Mouse (Mus musculus) midbrain, embryonic 11.5 days (tissue): ENCODE results near the gene Pafah1b2. TPM values are rescaled to one million over a fixed set of nuclear protein-coding genes. Genes with fewer than 3 reads are reported as not detected.
A peak's percentile ranks its signal among the peaks of the same experiment; 100 is the strongest.

Source experiments
- ATAC-seq: fragments of 200-750 bp; cut with Nextera tagmentation; 2 replicates; pipeline ENCODE4 v1.8.0; 2017; ENCODE audit warnings: moderate TSS enrichment, moderate library complexity; ENCODE audit not compliant: low FRiP score
- DNase-seq: peaks from one replicate; pipeline ENCODE4 v3.0.0; 2015; ENCODE audit warnings: low spot score; ENCODE audit errors: missing footprints
- H3K27ac ChIP-seq: fragments of 300-500 bp; sonication (generic); 2 replicates; pipeline ENCODE4 v1.5.1; 2014; ENCODE audit warnings: low read depth, low read length
- H3K27me3 ChIP-seq: fragments of 300-500 bp; sonication (generic); 2 replicates; pipeline ENCODE4 v1.6.1; 2014; ENCODE audit warnings: mild to moderate bottlenecking, low read length, moderate library complexity, mixed read lengths; ENCODE audit not compliant: control insufficient read depth, insufficient read depth
- H3K36me3 ChIP-seq: fragments of 300-500 bp; sonication (generic); 2 replicates; pipeline ENCODE4 v1.6.1; 2014; ENCODE audit warnings: mild to moderate bottlenecking, low read length, moderate library complexity, mixed read lengths; ENCODE audit not compliant: control insufficient read depth, insufficient read depth
- H3K4me1 ChIP-seq: fragments of 300-500 bp; sonication (generic); 2 replicates; pipeline ENCODE4 v1.6.1; 2014; ENCODE audit warnings: low read length; ENCODE audit not compliant: control insufficient read depth, insufficient read depth
- H3K4me2 ChIP-seq: fragments of 300-500 bp; sonication (generic); 2 replicates; pipeline ENCODE4 v1.6.1; 2014; ENCODE audit warnings: mild to moderate bottlenecking, moderate library complexity
- H3K4me3 ChIP-seq: fragments of 300-500 bp; sonication (generic); 2 replicates; pipeline ENCODE4 v1.5.1; 2014; ENCODE audit warnings: low read depth, low read length
- H3K9ac ChIP-seq: fragments of 300-500 bp; sonication (generic); 2 replicates; pipeline ENCODE4 v1.6.1; 2014; ENCODE audit warnings: low read length
- H3K9me3 ChIP-seq: fragments of 300-500 bp; sonication (generic); 2 replicates; pipeline ENCODE4 v1.6.1; 2016; ENCODE audit warnings: low read length; ENCODE audit not compliant: control insufficient read depth
- WGBS: fragments of 180-500 bp; shearing (Covaris S2); extraction: QIAGEN DNeasy Blood & Tissue Kit; methylation state at CpG from one replicate; pipeline ENCODE4 v1.1.7; 2014; 5-methylcytosine and 5-hydroxymethylcytosine counted together
- polyA plus RNA-seq: library from polyadenylated mRNA; unstranded; fragments of >200 nt; fragmentation: Nextera tagmentation; extraction: Ambion mirVana; gene quantifications from 2 replicates; pipeline ENCODE4 v1.2.1, GENCODE M21; 2014

Gene Pafah1b2
- polyA plus RNA-seq, 1 experiment from 2014 or later = 274 TPM

GRCm38 (mm10) chr9:45943628-45944505, 68.6 kb downstream of the Pafah1b2 start:
- no peak overlapping the region for H3K4me3 ChIP-seq
- WGBS = 87% methylated on average over 8 of the region's 8 CpGs
- H3K9ac ChIP-seq = no peak overlapping the region
- no peak overlapping the region for H3K4me2 ChIP-seq
- H3K9me3 ChIP-seq = no peaks in the 10 kb centered on the region
- DNase-seq (no peak), ATAC-seq (no peak)
- no peaks in the 10 kb centered on the region for H3K27me3 ChIP-seq
- H3K36me3 ChIP-seq = peaks cover 7% of the 10 kb centered on the region; the same call in 1 of the 2 replicates
- no peaks in the 10 kb centered on the region for H3K4me1 ChIP-seq
- no peak overlapping the region for H3K27ac ChIP-seq

GRCm38 (mm10) chr9:45942916-45943315, 69.6 kb downstream of the Pafah1b2 start:
- Histone ChIP-seq H3K27ac (no peak overlapping the region), H3K4me2 (no peak overlapping the region), H3K36me3 (peaks cover 9% of the 10 kb centered on the region), H3K9ac (no peak overlapping the region), H3K27me3 (no peaks in the 10 kb centered on the region), H3K9me3 (no peaks in the 10 kb centered on the region), H3K4me1 (no peaks in the 10 kb centered on the region), H3K4me3 (no peak overlapping the region)
- no peak for DNase-seq
- 92% methylated on average over 8 of the region's 8 CpGs for WGBS
- ATAC-seq = no peak

- peaks cover 9% of the 10 kb centered on the region for H3K36me3 ChIP-seq
- no peak overlapping the region for H3K4me3 ChIP-seq
- H3K27ac ChIP-seq = no peak overlapping the region
- H3K9me3 ChIP-seq = no peaks in the 10 kb centered on the region
- no peak for DNase-seq
- H3K4me1 ChIP-seq = no peaks in the 10 kb centered on the region
- ATAC-seq = no peak
- H3K4me2 ChIP-seq = no peak overlapping the region
- no peak overlapping the region for H3K9ac ChIP-seq
- whole genome bisulfite sequencing = 86% methylated on average over 16 of the region's 16 CpGs
- H3K27me3 ChIP-seq = no peaks in the 10 kb centered on the region
Observed at GRCm38 (mm10) chr9:45942464-45942863, 70.0 kb downstream of the Pafah1b2 start.

GRCm38 (mm10) chr9:45941329-45941888, 71.1 kb downstream of the Pafah1b2 start:
- WGBS = 57% methylated on average over 18 of the region's 18 CpGs
- no peaks in the 10 kb centered on the region for H3K4me1 ChIP-seq
- H3K36me3 ChIP-seq = peaks cover 9% of the 10 kb centered on the region

GRCm38 (mm10) chr9:45939794-45940193, 72.7 kb downstream of the Pafah1b2 start:
- Histone ChIP-seq H3K4me2 (no peak overlapping the region), H3K9ac (no peak overlapping the region), H3K9me3 (no peaks in the 10 kb centered on the region), H3K36me3 (peaks cover 7% of the 10 kb centered on the region), H3K4me3 (no peak overlapping the region), H3K27me3 (no peaks in the 10 kb centered on the region), H3K4me1 (no peaks in the 10 kb centered on the region), H3K27ac (no peak overlapping the region)
- DNase-seq (no peak), ATAC-seq (no peak)
- WGBS = 93% methylated on average over 6 of the region's 6 CpGs

More at GRCm38 (mm10) chr9:45941329-45941888, 71.1 kb downstream of the Pafah1b2 start:
- no peak overlapping the region for H3K27ac ChIP-seq
- no peaks in the 10 kb centered on the region for H3K27me3 ChIP-seq
- no peak overlapping the region for H3K9ac ChIP-seq
- H3K4me3 ChIP-seq = no peak overlapping the region
- no peak for ATAC-seq
- H3K4me2 ChIP-seq = no peak overlapping the region
- no peaks in the 10 kb centered on the region for H3K9me3 ChIP-seq
- DNase-seq = no peak

- Histone ChIP-seq H3K9me3 (no peaks in the 10 kb centered on the region), H3K4me1 (no peaks in the 10 kb centered on the region), H3K9ac (no peak overlapping the region), H3K27ac (no peak overlapping the region), H3K36me3 (peaks cover 7% of the 10 kb centered on the region), H3K27me3 (no peaks in the 10 kb centered on the region), H3K4me2 (no peak overlapping the region), H3K4me3 (no peak overlapping the region)
- DNase-seq = no peak
- 91% methylated on average over 15 of the region's 15 CpGs for WGBS
- ATAC-seq = no peak
Observed at GRCm38 (mm10) chr9:45938952-45939637, 73.4 kb downstream of the Pafah1b2 start.

- no peaks in the 10 kb centered on the region for H3K9me3 ChIP-seq
- peaks cover 4% of the 10 kb centered on the region; the same call in 1 of the 2 replicates for H3K36me3 ChIP-seq
- no peak overlapping the region for H3K4me3 ChIP-seq
- H3K27ac ChIP-seq = no peak overlapping the region
- no peak overlapping the region for H3K9ac ChIP-seq
- H3K27me3 ChIP-seq = no peaks in the 10 kb centered on the region
- ATAC-seq (no peak), DNase-seq (no peak)
- no peak overlapping the region for H3K4me2 ChIP-seq
- 92% methylated on average over 8 of the region's 8 CpGs for WGBS
- no peaks in the 10 kb centered on the region for H3K4me1 ChIP-seq
Observed at GRCm38 (mm10) chr9:45938088-45938487, 74.4 kb downstream of the Pafah1b2 start.

GRCm38 (mm10) chr9:45936883-45937282, 75.6 kb downstream of the Pafah1b2 start:
- H3K36me3 ChIP-seq = peaks cover 2% of the 10 kb centered on the region; the same call in 1 of the 2 replicates
- H3K27ac ChIP-seq = no peak overlapping the region
- H3K9me3 ChIP-seq = no peaks in the 10 kb centered on the region
- H3K4me1 ChIP-seq = no peaks in the 10 kb centered on the region
- WGBS = 22% methylated on average over 3 of the region's 3 CpGs
- H3K27me3 ChIP-seq = no peaks in the 10 kb centered on the region
- no peak overlapping the region for H3K9ac ChIP-seq
- DNase-seq (peak; percentile 86), ATAC-seq (peak; percentile 58; the same call in 1 of the 2 replicates)
- H3K4me3 ChIP-seq = no peak overlapping the region
- no peak overlapping the region for H3K4me2 ChIP-seq
